Mouse (Mus musculus): ENCODE results near the gene Prkca.

Prkca gene

GRCm38 (mm10) chr11:108342781-108343768 is 653 bp downstream of the Prkca start, which contains the start of gene Apoh:
Apoh (plus strand) TSS chr11:108343354.
- in situ Hi-C loops (cut with MboI; ENCODE audit: unreplicated experiment in 2 of 2) = loop anchor here in 1 of 2 experiments (10.0 kb wide), 1 partner anchor 208 kb away; no protein-coding TSS in a partner anchor

GRCm38 (mm10) chr11:108341783-108342182 is 1.9 kb downstream of the Prkca start:
- in situ Hi-C loops (cut with MboI; ENCODE audit: unreplicated experiment in 2 of 2) = loop anchor here in 1 of 2 experiments (10.0 kb wide), 1 partner anchor 207 kb away; no protein-coding TSS in a partner anchor

GRCm38 (mm10) chr11:108340293-108340692 is 3.4 kb downstream of the Prkca start:
- in situ Hi-C loops (cut with MboI; ENCODE audit: unreplicated experiment in 2 of 2) = loop anchor here in 1 of 2 experiments (10.0 kb wide), 1 partner anchor 205 kb away; no protein-coding TSS in a partner anchor

GRCm38 (mm10) chr11:108336445-108336844 is 7.3 kb downstream of the Prkca start:
- in situ Hi-C loops (cut with MboI; ENCODE audit: unreplicated experiment in 2 of 2) = no loop called here

- in situ Hi-C loops (cut with MboI; ENCODE audit: unreplicated experiment in 2 of 2) = no loop called here
These were observed 8.2 kb downstream of the Prkca start for GRCm38 (mm10) chr11:108335536-108335935.

- in situ Hi-C loops (cut with MboI; ENCODE audit: unreplicated experiment in 2 of 2) = no loop called here
These were observed 9.1 kb downstream of the Prkca start for GRCm38 (mm10) chr11:108334658-108335057.

GRCm38 (mm10) chr11:108333583-108334379 is 9.9 kb downstream of the Prkca start:
- in situ Hi-C loops (cut with MboI; ENCODE audit: unreplicated experiment in 2 of 2) = no loop called here

GRCm38 (mm10) chr11:108333006-108333405 is 10.7 kb downstream of the Prkca start:
- in situ Hi-C loops (cut with MboI; ENCODE audit: unreplicated experiment in 2 of 2) = no loop called here

GRCm38 (mm10) chr11:108330818-108331217 is 12.9 kb downstream of the Prkca start:
- in situ Hi-C loops (cut with MboI; ENCODE audit: unreplicated experiment in 2 of 2) = no loop called here

- in situ Hi-C loops (cut with MboI; ENCODE audit: unreplicated experiment in 2 of 2) = loop anchor here in 1 of 2 experiments (5.0 kb wide), 1 partner anchor 104 kb away; no protein-coding TSS in a partner anchor
These were observed 17.8 kb downstream of the Prkca start for GRCm38 (mm10) chr11:108325943-108326342.

- in situ Hi-C loops (cut with MboI; ENCODE audit: unreplicated experiment in 2 of 2) = no loop called here
These were observed 21.6 kb downstream of the Prkca start for GRCm38 (mm10) chr11:108322156-108322555.

- in situ Hi-C loops (cut with MboI; ENCODE audit: unreplicated experiment in 2 of 2) = no loop called here
These were observed 23.2 kb downstream of the Prkca start for GRCm38 (mm10) chr11:108320561-108320960.

GRCm38 (mm10) chr11:108319162-108319561 is 24.6 kb downstream of the Prkca start:
- in situ Hi-C loops (cut with MboI; ENCODE audit: unreplicated experiment in 2 of 2) = no loop called here

GRCm38 (mm10) chr11:108317878-108318277 is 25.9 kb downstream of the Prkca start:
- in situ Hi-C loops (cut with MboI; ENCODE audit: unreplicated experiment in 2 of 2) = no loop called here

GRCm38 (mm10) chr11:108315736-108316135 is 28.0 kb downstream of the Prkca start:
- in situ Hi-C loops (cut with MboI; ENCODE audit: unreplicated experiment in 2 of 2) = no loop called here

- in situ Hi-C loops (cut with MboI; ENCODE audit: unreplicated experiment in 2 of 2) = no loop called here
These were observed 31.2 kb downstream of the Prkca start for GRCm38 (mm10) chr11:108312516-108312915.

GRCm38 (mm10) chr11:108311912-108312311 is 31.8 kb downstream of the Prkca start:
- in situ Hi-C loops (cut with MboI; ENCODE audit: unreplicated experiment in 2 of 2) = no loop called here

GRCm38 (mm10) chr11:108309791-108310190 is 33.9 kb downstream of the Prkca start:
- in situ Hi-C loops (cut with MboI; ENCODE audit: unreplicated experiment in 2 of 2) = no loop called here

- in situ Hi-C loops (cut with MboI; ENCODE audit: unreplicated experiment in 2 of 2) = no loop called here
These were observed 35.5 kb downstream of the Prkca start for GRCm38 (mm10) chr11:108308253-108308652.

GRCm38 (mm10) chr11:108307258-108307657 is 36.5 kb downstream of the Prkca start:
- in situ Hi-C loops (cut with MboI; ENCODE audit: unreplicated experiment in 2 of 2) = no loop called here

- in situ Hi-C loops (cut with MboI; ENCODE audit: unreplicated experiment in 2 of 2) = no loop called here
These were observed 39.9 kb downstream of the Prkca start for GRCm38 (mm10) chr11:108303787-108304186.

All from v-Abl transformed pro-B cells (cell line).